Mouse (Mus musculus) testis, adult 2 months (tissue): ENCODE measurements at regions not wholly inside any gene's neighbourhood (a gene's known extent, or its start where the extent isn't known, plus 50 kb on each side); places are given as distances from the start of the nearest gene placed in this dataset.

Experiments
- CTCF ChIP-seq: fragments of 200-500 bp; IDR thresholded peaks from 2 replicates; pipeline ENCODE4 v1.5.1; 2012; ENCODE audit warnings: low read depth, mild to moderate bottlenecking, inconsistent platforms, low read length, moderate library complexity; ENCODE audit not compliant: control insufficient read depth, insufficient read depth, insufficient replicate concordance
- POLR2A ChIP-seq: fragments of 200-500 bp; IDR thresholded peaks from 2 replicates; pipeline ENCODE4 v1.6.1; 2012; ENCODE audit warnings: low read depth, mild to moderate bottlenecking, inconsistent platforms, low read length, moderate library complexity; ENCODE audit not compliant: control insufficient read depth

- TF ChIP-seq CTCF (no peak), POLR2A (no peak)
Measured at GRCm38 (mm10) chr3:6887936-6888335, 267.7 kb upstream of the 1700008P02Rik start.
